Mouse (Mus musculus): ENCODE results near the gene Ints5.

- TF ChIP-seq CTCF (IDR thresholded peaks at IDR 0.05; ENCODE audit: control insufficient read depth, insufficient read depth, insufficient replicate concordance, low read depth, low read length) = no peak
- TF ChIP-seq POLR2A (IDR thresholded peaks at IDR 0.05; ENCODE audit: control insufficient read depth, low read depth, low read length) = no peak
These were observed 54.1 kb downstream of the Ints5 start for GRCm38 (mm10) chr19:8946929-8947328.

All from testis, adult 2 months (tissue).